Mouse (Mus musculus) heart, embryonic 10.5 days (tissue): ENCODE measurements around the gene Crat. TPM values are rescaled to one million over a fixed set of nuclear protein-coding genes. Genes with fewer than 3 reads are reported as not detected.
A peak's percentile ranks its signal among the peaks of the same experiment; 100 is the strongest.

ENCODE experiments used
- DNase-seq: peaks from one replicate; pipeline ENCODE4 v3.0.0-alpha.2; 2017; ENCODE audit warnings: low spot score
- H3K27ac ChIP-seq: fragments of 300-500 bp; sonication (generic); 2 replicates; pipeline ENCODE4 v1.5.1; 2016; ENCODE audit warnings: mild to moderate bottlenecking
- H3K27me3 ChIP-seq: fragments of 300-500 bp; sonication (generic); 2 replicates; pipeline ENCODE4 v1.6.1; 2016; ENCODE audit warnings: mild to moderate bottlenecking; ENCODE audit not compliant: poor library complexity, insufficient read depth, severe bottlenecking
- H3K36me3 ChIP-seq: fragments of 300-500 bp; sonication (generic); 2 replicates; pipeline ENCODE4 v1.6.1; 2016; ENCODE audit warnings: mild to moderate bottlenecking, moderate library complexity
- H3K4me1 ChIP-seq: fragments of 300-500 bp; sonication (generic); 2 replicates; pipeline ENCODE4 v1.6.1; 2016; ENCODE audit warnings: mild to moderate bottlenecking
- H3K4me3 ChIP-seq: fragments of 300-500 bp; sonication (generic); 2 replicates; pipeline ENCODE4 v1.5.1; 2016; ENCODE audit warnings: mild to moderate bottlenecking, moderate library complexity
- H3K9me3 ChIP-seq: fragments of 300-500 bp; sonication (generic); 2 replicates; pipeline ENCODE4 v1.6.1; 2016; ENCODE audit warnings: mild to moderate bottlenecking, moderate library complexity
- WGBS: fragments of 180-500 bp; shearing (Covaris S2); methylation state at CpG from one replicate; pipeline ENCODE4 v1.1.7; 2016; 5-methylcytosine and 5-hydroxymethylcytosine counted together
- polyA plus RNA-seq: library from polyadenylated mRNA; unstranded; fragments of >200 nt; fragmentation: Nextera tagmentation; extraction: Ambion mirVana; gene quantifications from 2 replicates; pipeline ENCODE4 v1.2.1, GENCODE M21; 2016

Crat gene
- polyA plus RNA-seq, 1 experiment from 2014 or later = 36.1 TPM

DNA sequence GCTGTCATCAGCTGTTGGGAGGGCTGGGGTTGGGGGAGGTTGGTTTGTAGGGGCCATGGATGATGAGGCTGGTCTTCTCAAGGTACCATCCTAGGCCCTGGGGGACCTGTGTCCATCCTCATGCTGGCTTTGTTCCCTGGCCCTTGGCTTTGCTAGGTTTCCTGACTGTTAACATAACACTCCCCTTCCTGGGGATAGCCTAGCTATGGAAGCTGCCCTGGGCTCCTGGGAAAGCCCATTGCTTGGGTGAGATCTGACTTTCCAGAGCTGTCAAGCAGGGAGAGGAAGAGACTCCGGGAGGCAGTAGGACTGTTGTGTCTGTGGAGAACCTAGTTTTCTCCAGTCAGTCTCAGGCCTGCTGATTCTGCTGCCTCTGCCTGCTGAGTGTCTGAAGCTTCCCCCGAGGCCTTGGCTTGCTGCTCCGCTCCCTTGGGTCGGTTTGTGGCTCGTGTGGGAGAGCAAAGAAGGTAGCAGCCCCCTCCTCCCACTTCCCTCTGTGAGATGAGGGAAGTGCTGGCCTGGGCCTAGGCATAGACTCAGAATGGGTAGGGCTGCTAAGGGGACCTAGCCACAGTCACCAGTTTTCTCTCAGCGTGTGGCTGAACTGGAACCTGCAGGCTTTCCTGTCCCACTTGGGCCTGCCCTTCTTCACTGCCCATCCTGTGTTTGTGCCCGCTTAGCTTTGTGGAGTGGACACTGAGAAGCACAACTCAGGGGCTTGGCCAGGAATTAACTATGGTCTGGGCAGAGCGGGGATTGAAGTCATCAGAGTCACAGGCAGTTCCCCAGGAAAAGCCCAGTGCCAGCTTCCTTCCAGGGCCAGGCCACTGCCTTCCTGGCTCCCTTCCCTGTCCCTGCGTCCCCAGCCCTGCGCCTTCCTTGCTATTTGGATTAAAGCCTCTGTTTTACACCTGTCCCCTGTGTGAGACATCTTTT lies 31.5 kb upstream of the Crat start:
- 71% methylated on average over 10 of the region's 10 CpGs for WGBS
- peak overlapping the region; percentile 93 for H3K27ac ChIP-seq
- H3K4me1 ChIP-seq = peaks cover 58% of the 10 kb centered on the region

DNA sequence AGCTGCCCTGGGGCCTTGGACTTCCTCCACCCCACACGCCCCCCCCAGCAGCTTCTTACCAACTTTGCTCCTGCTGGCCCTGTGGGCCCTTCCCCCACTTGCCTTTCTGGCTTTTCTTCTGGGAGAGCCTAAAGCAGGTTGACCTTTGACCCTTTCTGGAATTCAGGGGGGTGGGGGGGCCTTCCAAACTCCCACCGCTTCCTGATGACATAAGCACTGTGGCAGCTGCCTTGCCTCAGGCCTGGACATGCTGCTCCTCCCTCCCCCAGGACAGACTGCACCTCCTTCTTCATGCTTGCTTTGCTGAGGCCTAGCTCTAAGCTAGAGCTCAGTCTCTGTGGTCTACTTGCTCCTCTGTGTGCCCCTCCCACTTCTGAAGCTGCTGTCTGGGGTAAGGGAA lies 29.7 kb upstream of the Crat start:
- DNase-seq = peak; percentile 90
- 20% methylated on average over 2 of the region's 2 CpGs for WGBS
- Histone ChIP-seq H3K9me3 (peaks cover 4% of the 10 kb centered on the region; the same call in 1 of the 2 replicates), H3K27me3 (no peaks in the 10 kb centered on the region), H3K27ac (peak overlapping the region; percentile 93), H3K36me3 (peaks cover 72% of the 10 kb centered on the region), H3K4me3 (peak overlapping the region; percentile 37), H3K4me1 (peaks cover 72% of the 10 kb centered on the region)

More for the DNA sequence above, 31.5 kb upstream of the Crat start:
- Histone ChIP-seq H3K4me3 (no peak overlapping the region), H3K36me3 (peaks cover 83% of the 10 kb centered on the region), H3K9me3 (peaks cover 4% of the 10 kb centered on the region; the same call in 1 of the 2 replicates), H3K27me3 (no peaks in the 10 kb centered on the region)
- DNase-seq = no peak

DNA sequence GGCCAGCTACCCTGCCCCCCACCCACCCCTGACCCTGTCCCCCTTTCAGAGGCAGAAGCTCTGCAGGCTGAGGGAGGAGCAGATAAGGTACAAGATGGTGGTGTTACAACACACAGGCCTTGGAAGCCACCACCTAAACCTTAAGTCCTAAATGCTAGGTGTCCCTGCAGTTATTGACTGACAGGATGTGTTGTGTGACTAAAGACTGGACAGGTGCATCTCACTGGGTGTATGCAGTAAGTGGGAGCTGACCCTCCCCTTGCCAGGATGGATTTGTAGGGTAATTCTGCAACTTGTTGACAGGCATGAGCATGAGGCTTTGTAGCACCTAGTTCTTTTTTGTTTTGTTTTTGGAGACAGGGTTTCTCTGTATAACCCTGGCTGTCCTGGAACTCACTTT lies 28.8 kb upstream of the Crat start:
- H3K4me1 ChIP-seq = peaks cover 81% of the 10 kb centered on the region
- DNase-seq = no peak
- H3K27ac ChIP-seq = peak overlapping the region; percentile 93
- H3K9me3 ChIP-seq = peaks cover 2% of the 10 kb centered on the region; the same call in 1 of the 2 replicates
- 0 out of 2 replicates have a peak overlapping the region, but pooled peaks have one; percentile 3 for H3K4me3 ChIP-seq
- peaks cover 69% of the 10 kb centered on the region for H3K36me3 ChIP-seq
- no peaks in the 10 kb centered on the region for H3K27me3 ChIP-seq

DNA sequence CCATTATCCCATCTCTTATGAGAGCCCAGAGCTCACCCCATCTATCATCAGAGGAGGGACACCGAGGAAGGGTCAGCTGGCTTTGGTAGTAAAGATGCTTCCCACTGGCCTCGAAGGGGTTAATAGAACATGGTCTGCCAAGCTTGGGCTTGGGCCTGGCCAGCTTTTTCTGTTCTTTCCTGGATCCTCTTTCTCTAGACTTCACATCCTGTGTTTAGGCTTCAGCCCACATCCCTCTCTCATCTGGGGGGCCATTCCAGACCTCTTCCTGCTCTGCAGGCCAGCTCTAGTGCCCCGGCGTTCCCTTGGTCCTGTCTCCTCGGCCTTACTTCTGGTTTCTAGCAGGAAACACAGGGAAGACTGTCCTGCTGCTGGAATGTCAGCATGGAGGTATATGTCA lies 28.4 kb upstream of the Crat start:
- H3K4me1 ChIP-seq = peaks cover 82% of the 10 kb centered on the region
- no peak for DNase-seq
- peaks cover 69% of the 10 kb centered on the region for H3K36me3 ChIP-seq
- WGBS = 65% methylated on average over 5 of the region's 5 CpGs
- H3K27ac ChIP-seq = peak overlapping the region; percentile 93
- H3K27me3 ChIP-seq = no peaks in the 10 kb centered on the region
- no peaks in the 10 kb centered on the region for H3K9me3 ChIP-seq
- H3K4me3 ChIP-seq = 0 out of 2 replicates have a peak overlapping the region, but pooled peaks have one; percentile 3

DNA sequence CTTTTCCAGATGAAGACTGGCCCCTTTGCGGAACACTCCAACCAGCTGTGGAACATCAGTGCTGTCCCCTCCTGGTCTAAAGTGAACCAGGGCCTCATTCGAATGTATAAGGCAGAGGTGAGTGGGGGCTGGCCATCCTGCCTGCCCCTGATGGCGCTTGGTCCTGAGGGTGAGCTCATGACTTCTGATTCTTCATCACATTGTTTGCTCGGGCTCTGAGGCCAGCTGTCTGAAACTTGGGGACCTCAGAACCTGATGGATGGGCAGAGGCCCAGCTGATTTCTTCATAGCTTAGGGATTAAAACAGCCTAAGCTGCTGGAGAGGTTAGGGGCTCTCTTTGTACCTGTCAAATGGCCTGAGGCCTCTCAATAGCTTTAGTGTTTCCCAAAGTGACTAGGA lies 27.7 kb upstream of the Crat start:
- Histone ChIP-seq H3K4me3 (peak overlapping the region; percentile 53), H3K9me3 (no peaks in the 10 kb centered on the region), H3K4me1 (peaks cover 82% of the 10 kb centered on the region), H3K36me3 (peaks cover 69% of the 10 kb centered on the region), H3K27ac (peak overlapping the region; percentile 93), H3K27me3 (no peaks in the 10 kb centered on the region)
- no peak for DNase-seq
- WGBS = 59% methylated on average over 4 of the region's 4 CpGs

DNA sequence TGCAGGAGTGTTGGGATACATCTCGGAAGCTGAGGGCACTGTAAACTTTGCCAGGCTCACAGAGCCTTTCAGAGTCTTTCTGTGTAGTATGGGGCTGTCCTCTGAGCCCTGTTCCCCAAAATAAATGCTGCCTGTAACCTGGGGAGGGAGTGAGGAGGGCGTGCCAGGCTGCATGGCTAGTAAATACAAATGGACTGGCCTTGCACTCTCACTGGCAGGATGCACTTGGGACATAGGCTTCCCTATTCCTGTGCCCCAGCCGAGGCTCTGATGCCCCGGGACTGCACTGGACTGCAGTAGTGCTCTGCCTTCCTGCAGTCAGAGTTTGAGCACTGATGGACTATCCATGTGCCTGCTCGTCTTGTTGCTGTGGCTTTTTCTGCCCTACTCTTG lies 26.9 kb upstream of the Crat start:
- H3K36me3 ChIP-seq = peaks cover 69% of the 10 kb centered on the region
- 35% methylated on average over 5 of the region's 5 CpGs for WGBS

DNA sequence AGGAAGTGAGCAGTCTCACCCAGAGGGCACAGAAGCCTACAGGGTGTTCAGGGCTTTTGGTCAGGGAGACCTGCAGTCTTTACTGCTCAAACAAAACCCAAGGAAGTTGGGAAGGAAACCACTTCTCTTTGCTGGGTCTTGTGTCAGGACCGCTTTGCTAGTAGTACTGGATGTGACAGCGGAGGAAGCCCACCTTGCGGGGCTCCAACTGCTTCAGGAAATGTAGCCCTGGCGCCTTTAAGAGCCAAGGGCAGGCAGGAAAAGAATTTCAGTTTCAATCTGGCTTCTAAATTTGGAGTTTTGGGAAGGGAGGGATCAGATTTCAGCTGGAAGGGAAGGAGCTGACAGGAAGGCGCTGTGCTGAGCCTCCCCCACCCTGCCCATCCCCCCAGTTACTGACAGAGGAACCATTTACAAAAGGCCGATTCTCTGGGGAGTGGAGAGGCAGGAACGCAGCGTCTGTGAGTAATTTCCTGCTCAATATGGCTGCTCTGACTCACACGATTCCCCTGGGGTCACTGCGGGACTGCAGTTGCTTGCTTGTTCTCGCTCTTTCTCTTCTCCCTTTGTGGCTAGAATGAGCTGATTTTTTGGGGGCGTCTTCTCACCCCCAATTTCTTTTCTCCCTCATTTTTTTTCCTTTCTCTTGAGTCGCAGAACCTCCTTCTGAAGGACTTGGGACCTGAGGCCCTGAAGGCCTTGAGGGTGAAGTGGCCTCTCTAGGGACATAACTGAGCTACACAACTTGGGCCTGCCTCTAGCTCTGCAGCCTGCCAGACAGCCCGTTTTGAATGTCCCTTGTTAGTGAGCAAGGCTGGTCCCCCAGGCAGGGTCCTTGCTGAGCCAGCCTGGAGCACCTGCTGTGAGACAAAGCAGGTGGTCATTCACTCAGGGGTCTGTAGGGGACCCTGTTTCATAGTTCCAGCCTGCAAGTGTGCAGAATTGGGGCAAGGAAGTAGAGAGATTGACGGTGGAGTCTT lies 26.2 kb upstream of the Crat start:
- Histone ChIP-seq H3K9me3 (no peaks in the 10 kb centered on the region), H3K36me3 (peaks cover 68% of the 10 kb centered on the region), H3K27ac (peak overlapping the region; percentile 93), H3K4me3 (peak overlapping the region; percentile 53), H3K4me1 (peaks cover 75% of the 10 kb centered on the region), H3K27me3 (no peaks in the 10 kb centered on the region)
- 7% methylated on average over 15 of the region's 15 CpGs for WGBS
- peak; percentile 96 for DNase-seq

More for the DNA sequence above, 26.9 kb upstream of the Crat start:
- DNase-seq = no peak
- H3K4me1 ChIP-seq = peaks cover 82% of the 10 kb centered on the region
- peak overlapping the region; percentile 53 for H3K4me3 ChIP-seq
- H3K9me3 ChIP-seq = no peaks in the 10 kb centered on the region
- peak overlapping the region; percentile 93 for H3K27ac ChIP-seq
- H3K27me3 ChIP-seq = no peaks in the 10 kb centered on the region

DNA sequence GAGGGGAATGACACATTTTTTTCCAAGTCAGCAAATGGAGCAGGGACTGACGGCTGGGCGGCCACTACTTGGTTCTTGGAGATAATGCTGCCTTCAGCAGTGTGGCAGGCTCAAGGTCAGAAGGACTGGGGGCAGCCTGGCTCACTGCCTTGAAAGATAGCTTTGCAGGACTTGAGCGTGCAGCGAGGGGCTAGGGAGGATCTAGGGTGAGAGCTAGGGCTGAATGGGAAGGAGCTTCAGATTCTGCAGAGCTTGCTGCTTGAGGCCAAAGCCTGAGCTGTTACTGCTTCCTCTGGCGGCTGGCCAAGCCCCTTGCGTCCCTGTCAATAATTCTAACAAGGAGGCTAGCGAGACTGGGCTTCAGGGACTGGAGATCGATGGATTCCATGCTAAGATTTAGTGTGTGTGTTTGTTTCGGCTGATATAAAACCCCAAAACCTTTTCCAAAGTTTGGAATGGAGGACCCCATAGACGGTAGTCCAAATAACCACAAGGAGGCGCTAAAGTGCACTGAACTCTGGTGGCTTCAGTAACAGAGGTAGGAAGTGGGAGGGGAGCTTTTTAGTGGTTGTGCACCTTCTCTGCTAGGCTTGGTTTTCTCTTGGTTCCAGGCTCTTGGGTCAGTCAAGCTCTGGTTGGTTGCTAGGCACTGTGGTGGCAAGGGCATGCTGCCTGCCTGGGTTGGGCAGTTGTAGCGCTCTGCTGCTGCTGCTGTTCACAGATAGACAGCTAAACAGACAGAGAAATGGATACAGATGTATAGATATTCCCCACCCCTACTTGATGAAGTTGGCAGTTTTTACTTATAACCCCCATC lies 25.3 kb upstream of the Crat start:
- Histone ChIP-seq H3K4me1 (peaks cover 66% of the 10 kb centered on the region), H3K36me3 (peaks cover 60% of the 10 kb centered on the region), H3K27ac (peak overlapping the region; percentile 93), H3K4me3 (peak overlapping the region; percentile 53), H3K27me3 (no peaks in the 10 kb centered on the region), H3K9me3 (no peaks in the 10 kb centered on the region)
- WGBS = 11% methylated on average over 12 of the region's 12 CpGs
- no peak for DNase-seq

DNA sequence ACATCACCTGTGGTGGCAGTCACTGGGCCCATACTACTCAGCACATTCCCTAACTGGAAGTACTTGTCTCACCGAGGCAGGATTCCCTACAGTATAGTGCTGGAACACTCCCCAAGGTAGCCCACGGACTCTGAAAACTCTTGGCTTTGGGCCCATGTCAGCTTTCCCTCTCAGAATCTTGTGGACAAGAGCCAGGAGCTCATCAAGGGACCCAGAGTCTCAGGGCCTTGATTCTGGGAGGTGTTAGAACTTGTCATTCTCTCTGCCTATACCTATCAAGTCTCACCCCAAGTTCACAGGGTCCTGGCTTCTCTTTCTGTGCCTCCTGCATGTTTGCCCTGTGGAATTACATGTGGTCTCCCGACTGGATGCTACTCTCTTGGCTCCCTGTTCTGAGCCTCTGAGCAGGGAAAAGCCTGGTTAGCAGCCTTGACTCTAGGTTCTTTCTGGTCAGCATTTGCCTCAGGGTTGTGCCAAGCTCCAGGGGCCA lies 24.6 kb upstream of the Crat start:
- WGBS = 45% methylated on average over 3 of the region's 3 CpGs
- Histone ChIP-seq H3K9me3 (no peaks in the 10 kb centered on the region), H3K36me3 (peaks cover 58% of the 10 kb centered on the region), H3K27ac (peak overlapping the region; percentile 93), H3K4me1 (peaks cover 64% of the 10 kb centered on the region), H3K4me3 (peak overlapping the region; percentile 53; the same call in 1 of the 2 replicates), H3K27me3 (no peaks in the 10 kb centered on the region)
- DNase-seq = no peak

DNA sequence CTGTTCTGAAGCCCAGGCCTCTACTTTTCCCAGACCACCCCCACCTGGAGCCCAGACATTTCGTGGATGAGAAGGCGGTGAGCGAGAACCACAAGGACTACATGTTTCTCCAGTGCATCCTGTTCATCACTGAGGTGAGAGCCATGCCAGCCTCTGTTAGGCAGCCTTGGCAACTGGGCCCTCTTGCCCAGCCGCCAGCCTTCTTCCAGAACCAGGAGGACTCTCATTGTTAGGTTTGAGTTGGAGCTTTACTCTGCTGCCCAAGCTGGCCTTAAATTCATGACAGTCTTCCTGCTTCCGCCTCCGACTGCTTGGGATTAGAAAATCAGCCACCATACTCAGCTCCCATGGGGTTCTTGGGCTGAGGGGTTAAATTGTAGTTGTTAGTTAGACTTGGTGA lies 24.0 kb upstream of the Crat start:
- H3K36me3 ChIP-seq = peaks cover 56% of the 10 kb centered on the region
- no peak for DNase-seq

DNA sequence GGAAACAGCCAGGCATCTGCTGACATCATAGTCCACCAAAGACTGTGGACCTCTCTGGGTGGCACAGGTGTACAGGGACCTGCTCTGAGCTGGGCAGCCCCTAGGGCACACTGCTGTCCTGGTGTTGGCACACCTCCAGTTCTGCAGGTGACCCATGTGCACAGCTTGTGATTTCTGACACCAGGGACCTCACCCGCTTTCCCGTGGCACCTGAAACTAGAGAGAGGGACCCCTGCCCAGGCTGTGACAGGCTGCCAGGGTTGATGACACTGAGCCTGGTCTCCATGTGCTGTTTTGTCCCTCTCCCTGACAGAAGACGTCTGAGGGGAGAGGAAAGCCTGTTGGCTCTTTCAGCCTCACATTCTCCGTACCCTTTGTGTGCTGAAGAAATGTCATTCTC lies 22.2 kb upstream of the Crat start:
- Histone ChIP-seq H3K4me1 (peaks cover 41% of the 10 kb centered on the region), H3K4me3 (no peak overlapping the region), H3K9me3 (no peaks in the 10 kb centered on the region), H3K27ac (no peak overlapping the region; the same call in 1 of the 2 replicates), H3K36me3 (peaks cover 60% of the 10 kb centered on the region), H3K27me3 (no peaks in the 10 kb centered on the region)
- 86% methylated on average over 4 of the region's 4 CpGs for WGBS
- no peak for DNase-seq

More for the DNA sequence above, 24.0 kb upstream of the Crat start:
- Histone ChIP-seq H3K27ac (peak overlapping the region; percentile 93), H3K4me1 (peaks cover 59% of the 10 kb centered on the region), H3K9me3 (no peaks in the 10 kb centered on the region), H3K27me3 (no peaks in the 10 kb centered on the region), H3K4me3 (no peak overlapping the region)
- WGBS = 91% methylated on average over 6 of the region's 6 CpGs

DNA sequence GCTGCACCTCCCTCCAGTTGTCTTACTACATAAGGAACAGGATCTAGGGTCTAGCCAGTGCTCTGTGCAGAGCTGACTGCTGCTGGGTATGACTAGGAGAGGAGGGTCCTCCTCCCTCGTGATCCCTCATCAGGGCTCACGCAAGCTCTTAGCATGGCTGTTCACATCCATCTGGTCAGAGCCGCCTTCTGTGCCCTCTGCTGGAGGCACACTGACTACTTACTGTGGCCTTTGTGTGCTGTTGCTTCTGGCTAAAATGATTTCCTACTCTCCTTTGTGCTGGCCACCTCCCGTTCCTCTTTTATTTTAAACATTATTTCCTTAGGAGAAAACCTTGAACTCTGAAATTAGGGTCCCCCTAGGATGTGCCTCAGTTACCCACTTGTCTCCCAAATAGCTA lies 21.2 kb upstream of the Crat start:
- peaks cover 70% of the 10 kb centered on the region for H3K36me3 ChIP-seq
- DNase-seq = no peak
- H3K4me3 ChIP-seq = no peak overlapping the region
- H3K27ac ChIP-seq = no peak overlapping the region
- 82% methylated on average over 4 of the region's 4 CpGs for WGBS
- H3K27me3 ChIP-seq = no peaks in the 10 kb centered on the region
- H3K9me3 ChIP-seq = no peaks in the 10 kb centered on the region
- peaks cover 31% of the 10 kb centered on the region for H3K4me1 ChIP-seq
